Mouse (Mus musculus) neural tube, embryonic 11.5 days (tissue): Measurements from ENCODE around the gene Il9r. TPM values are rescaled to one million over a fixed set of nuclear protein-coding genes. Genes with fewer than 3 reads are reported as not detected.
A peak's percentile ranks its signal among the peaks of the same experiment; 100 is the strongest.

ENCODE experiments used
- ATAC-seq: fragments of 200-750 bp; cut with Nextera tagmentation; 2 replicates; pipeline ENCODE4 v1.8.0; 2017; ENCODE audit warnings: moderate number of reproducible peaks, mild to moderate bottlenecking, moderate TSS enrichment, moderate library complexity; ENCODE audit not compliant: insufficient read depth, low FRiP score, low TSS enrichment
- DNase-seq: peaks from one replicate; pipeline ENCODE4 v3.0.0-alpha.2; 2015; ENCODE audit warnings: low spot score
- H3K27ac ChIP-seq: fragments of 300-500 bp; sonication (generic); 2 replicates; pipeline ENCODE4 v1.5.1; 2014; ENCODE audit warnings: low read depth, mild to moderate bottlenecking, low read length
- H3K27me3 ChIP-seq: fragments of 300-500 bp; sonication (generic); 2 replicates; pipeline ENCODE4 v1.6.1; 2014; ENCODE audit warnings: mild to moderate bottlenecking, low read length, mixed read lengths; ENCODE audit not compliant: control insufficient read depth, insufficient read depth
- H3K36me3 ChIP-seq: fragments of 300-500 bp; sonication (generic); 2 replicates; pipeline ENCODE4 v1.6.1; 2014; ENCODE audit warnings: mild to moderate bottlenecking, low read length, moderate library complexity, mixed read lengths; ENCODE audit not compliant: control insufficient read depth, insufficient read depth
- H3K4me1 ChIP-seq: fragments of 300-500 bp; sonication (generic); 2 replicates; pipeline ENCODE4 v1.6.1; 2014; ENCODE audit warnings: low read length, mixed read lengths; ENCODE audit not compliant: control insufficient read depth, insufficient read depth
- H3K4me2 ChIP-seq: fragments of 300-500 bp; sonication (generic); 2 replicates; pipeline ENCODE4 v1.6.1; 2014; ENCODE audit warnings: low read depth, mild to moderate bottlenecking, moderate library complexity
- H3K4me3 ChIP-seq: fragments of 300-500 bp; sonication (generic); 2 replicates; pipeline ENCODE4 v1.5.1; 2014; ENCODE audit warnings: low read depth, low read length
- H3K9ac ChIP-seq: fragments of 300-500 bp; sonication (generic); 2 replicates; pipeline ENCODE4 v1.6.1; 2014; ENCODE audit warnings: mild to moderate bottlenecking, low read length
- H3K9me3 ChIP-seq: fragments of 300-500 bp; sonication (generic); 2 replicates; pipeline ENCODE4 v1.6.1; 2016; ENCODE audit warnings: low read length; ENCODE audit not compliant: control insufficient read depth
- WGBS: fragments of 180-500 bp; shearing (Covaris S2); extraction: QIAGEN DNeasy Blood & Tissue Kit; methylation state at CpG from one replicate; pipeline ENCODE4 v1.1.7; 2014; 5-methylcytosine and 5-hydroxymethylcytosine counted together
- polyA plus RNA-seq: library from polyadenylated mRNA; unstranded; fragments of >200 nt; fragmentation: Nextera tagmentation; extraction: Ambion mirVana; gene quantifications from 2 replicates; pipeline ENCODE4 v1.2.1, GENCODE M21; 2014

Il9r gene
- polyA plus RNA-seq, 1 experiment from 2014 or later, result 0.07 TPM

DNA sequence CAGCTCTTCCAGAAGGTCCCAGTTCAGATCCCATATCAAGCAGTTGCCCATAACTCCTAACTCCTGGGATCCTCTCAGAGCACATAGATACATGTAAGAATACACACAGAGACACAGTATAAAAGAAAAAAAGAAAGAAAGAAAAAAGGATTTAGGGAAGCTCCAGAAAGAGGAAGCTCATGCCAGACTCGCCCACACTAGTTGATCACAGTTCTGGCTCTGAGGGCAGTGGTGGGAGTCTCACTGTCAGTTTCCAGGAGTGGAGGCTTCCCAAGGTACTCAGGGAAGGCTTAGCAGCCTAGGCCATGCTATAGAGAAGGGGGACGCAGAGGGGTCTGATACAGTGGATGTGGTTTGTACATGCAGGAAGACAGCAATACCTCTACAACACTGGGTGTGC is 31.0 kb upstream of the Il9r start:
- Histone ChIP-seq H3K4me1 (peaks cover 7% of the 10 kb centered on the region), H3K27ac (no peak overlapping the region), H3K9ac (no peak overlapping the region), H3K4me3 (no peak overlapping the region), H3K9me3 (no peaks in the 10 kb centered on the region), H3K27me3 (no peaks in the 10 kb centered on the region), H3K4me2 (no peak overlapping the region), H3K36me3 (peaks cover 6% of the 10 kb centered on the region)
- DNase-seq (no peak), ATAC-seq (no peak)
- WGBS, result 96% methylated on average over 2 of the region's 2 CpGs

DNA sequence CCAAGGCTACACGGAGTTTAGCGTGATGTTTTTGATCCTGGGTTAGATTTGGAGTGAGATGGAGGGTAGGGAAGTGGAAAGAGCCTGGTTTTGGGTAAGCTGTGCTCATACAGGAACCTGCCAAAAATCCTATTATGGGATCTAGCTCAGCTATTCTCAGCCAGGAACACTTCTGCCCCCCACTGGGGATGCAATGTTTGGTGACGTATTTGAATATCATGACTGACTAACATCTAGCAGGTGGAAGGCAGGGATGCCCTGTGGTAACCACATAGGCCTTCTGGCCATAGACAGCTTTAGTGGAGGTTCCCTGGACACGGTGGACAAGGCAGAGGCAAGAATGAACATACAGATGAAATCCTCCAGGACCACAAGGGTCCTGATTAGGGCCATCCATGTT is 30.1 kb upstream of the Il9r start:
- ATAC-seq (no peak), DNase-seq (no peak)
- Histone ChIP-seq H3K9ac (no peak overlapping the region), H3K4me1 (peaks cover 7% of the 10 kb centered on the region), H3K36me3 (peaks cover 6% of the 10 kb centered on the region), H3K27me3 (no peaks in the 10 kb centered on the region), H3K27ac (no peak overlapping the region), H3K9me3 (no peaks in the 10 kb centered on the region), H3K4me3 (no peak overlapping the region), H3K4me2 (no peak overlapping the region)
- WGBS, result 83% methylated on average over 4 of the region's 4 CpGs

DNA sequence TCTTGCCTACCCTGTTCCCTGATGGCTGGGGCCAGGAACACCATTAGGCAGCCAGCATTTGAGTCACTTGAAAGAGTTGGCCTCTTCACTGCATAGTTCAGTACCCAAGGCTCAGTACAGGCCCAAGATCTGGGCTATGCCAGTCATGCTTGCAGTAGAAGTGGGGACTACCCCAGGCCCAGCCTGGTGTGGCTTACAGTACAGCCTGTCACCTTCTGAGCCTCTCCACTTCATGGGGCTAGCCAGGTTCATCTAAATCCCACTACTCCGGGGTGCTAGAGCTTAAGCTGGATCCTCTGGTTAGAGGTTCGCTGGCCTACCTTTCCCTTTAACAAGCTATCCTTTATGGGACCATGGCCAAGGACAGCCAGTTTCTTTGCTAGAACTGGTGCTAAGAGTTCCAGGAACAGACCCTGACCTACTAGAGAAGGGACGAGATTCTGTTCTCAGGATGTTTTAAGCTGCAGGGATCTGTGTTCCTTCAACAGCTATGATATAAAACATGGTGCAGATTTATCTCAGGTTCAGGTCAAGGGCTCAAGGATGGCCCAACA is 28.3 kb upstream of the Il9r start:
- DNase-seq, result no peak
- Histone ChIP-seq H3K4me3 (no peak overlapping the region), H3K27ac (no peak overlapping the region), H3K4me2 (no peak overlapping the region), H3K36me3 (peaks cover 6% of the 10 kb centered on the region), H3K4me1 (peaks cover 10% of the 10 kb centered on the region), H3K27me3 (peaks cover 4% of the 10 kb centered on the region; the same call in 1 of the 2 replicates), H3K9ac (no peak overlapping the region), H3K9me3 (no peaks in the 10 kb centered on the region)
- 91% methylated on average over 3 of the region's 3 CpGs for WGBS
- ATAC-seq, result no peak

DNA sequence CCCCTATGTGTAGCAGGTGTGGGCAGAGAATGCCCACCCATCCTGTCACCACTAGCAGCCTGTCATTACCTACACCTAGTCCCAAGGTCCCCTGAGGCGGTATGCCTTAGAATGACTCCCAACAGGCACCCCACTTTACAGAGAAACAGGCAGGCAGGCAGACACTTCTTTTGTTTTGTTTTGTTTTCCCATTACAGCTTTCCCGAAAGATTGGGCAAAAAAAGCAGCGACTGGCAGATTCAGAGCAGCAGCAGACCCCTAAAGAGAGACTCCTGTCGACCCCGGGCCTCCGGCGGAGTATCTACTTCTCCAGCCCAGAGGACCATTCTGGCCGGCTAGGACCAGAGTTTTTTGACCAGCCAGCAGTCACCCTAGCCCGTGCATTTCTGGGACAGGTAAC is 27.5 kb upstream of the Il9r start:
- H3K27me3 ChIP-seq, result peaks cover 4% of the 10 kb centered on the region; the same call in 1 of the 2 replicates
- no peaks in the 10 kb centered on the region for H3K9me3 ChIP-seq
- H3K36me3 ChIP-seq, result peaks cover 6% of the 10 kb centered on the region
- no peak overlapping the region for H3K4me2 ChIP-seq
- no peak overlapping the region for H3K27ac ChIP-seq
- 95% methylated on average over 9 of the region's 9 CpGs for WGBS
- no peak overlapping the region for H3K4me3 ChIP-seq
- DNase-seq (no peak), ATAC-seq (no peak)
- no peak overlapping the region for H3K9ac ChIP-seq
- H3K4me1 ChIP-seq, result peaks cover 13% of the 10 kb centered on the region

DNA sequence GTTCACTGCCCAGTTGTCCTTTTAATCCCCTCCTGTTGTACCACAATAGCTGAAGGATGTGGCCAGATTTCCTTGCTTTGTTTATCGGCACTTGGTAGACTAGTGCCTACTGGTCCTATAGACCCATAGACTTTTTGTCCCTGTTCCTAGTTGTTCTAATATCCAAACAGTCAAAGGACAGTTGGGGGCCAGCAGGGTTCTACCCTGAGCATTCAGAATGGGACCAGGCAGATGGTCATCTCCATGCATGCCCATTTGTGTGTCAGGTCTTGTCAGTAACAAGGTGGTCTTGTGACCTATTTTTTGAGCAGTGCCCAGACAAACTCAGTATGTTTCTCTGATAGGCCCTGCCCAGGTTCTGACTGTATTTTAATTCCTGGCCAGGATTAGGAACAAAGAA is 27.0 kb upstream of the Il9r start:
- peak overlapping the region; percentile 79 for H3K4me2 ChIP-seq
- peaks cover 6% of the 10 kb centered on the region for H3K36me3 ChIP-seq
- WGBS, result 59% methylated on average over 1 of the region's 1 CpGs
- H3K4me1 ChIP-seq, result peaks cover 18% of the 10 kb centered on the region
- H3K4me3 ChIP-seq, result peak overlapping the region; percentile 67
- H3K27ac ChIP-seq, result no peak overlapping the region
- H3K9me3 ChIP-seq, result no peaks in the 10 kb centered on the region
- DNase-seq (no peak), ATAC-seq (no peak)
- peaks cover 6% of the 10 kb centered on the region; the same call in 1 of the 2 replicates for H3K27me3 ChIP-seq
- peak overlapping the region; percentile 81 for H3K9ac ChIP-seq

DNA sequence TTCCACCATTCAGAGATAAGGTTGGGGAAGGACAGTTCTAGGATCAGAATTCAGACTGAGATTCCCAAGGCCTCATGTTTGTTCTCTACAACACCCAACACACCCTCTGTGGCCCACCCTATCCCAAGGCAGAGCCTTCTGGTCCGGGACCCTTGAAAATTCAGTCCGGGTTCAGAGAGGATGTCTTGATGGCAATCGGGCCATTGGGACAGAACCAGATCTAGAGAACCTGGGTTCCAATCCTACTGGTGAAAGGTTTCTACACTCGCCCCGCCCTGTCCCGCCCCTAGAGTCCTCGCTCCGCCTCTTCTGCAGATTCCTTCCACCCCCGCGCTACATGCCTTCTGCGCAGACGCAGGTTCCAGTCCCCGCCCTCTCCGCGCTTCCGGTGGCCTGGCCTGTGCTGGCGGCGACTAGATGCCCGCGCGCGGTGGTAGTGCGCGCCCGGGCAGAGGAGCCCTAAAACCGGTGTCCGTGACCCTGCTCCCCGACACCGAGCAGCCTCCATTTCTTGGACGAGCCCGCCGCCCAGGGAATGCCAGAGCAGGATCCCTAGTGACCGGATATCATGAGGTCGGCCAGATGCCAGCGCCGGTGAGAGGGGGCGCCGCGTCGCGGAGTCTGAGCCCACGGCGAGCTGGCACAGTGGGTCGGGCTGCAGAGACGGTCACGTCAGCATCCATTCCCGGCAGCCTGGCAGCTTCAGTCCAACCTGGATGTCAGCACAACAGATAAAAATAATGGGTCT is 26.2 kb upstream of the Il9r start, which contains the start of gene Mpg:
Gene Mpg (plus strand): TSS at position 382 of the 748 bp plus-strand sequence.
- H3K4me2 ChIP-seq, result peak within 1 kb of the TSS; percentile 79
- H3K4me1 ChIP-seq, result peaks cover 21% of the 10 kb centered on the region
- peak; percentile 88 for DNase-seq
- peak; percentile 84 for ATAC-seq
- H3K27ac ChIP-seq, result peak within 1 kb of the TSS; percentile 11
- H3K4me3 ChIP-seq, result peak within 1 kb of the TSS; percentile 67
- H3K9me3 ChIP-seq, result no peaks in the 10 kb centered on the region
- H3K27me3 ChIP-seq, result peaks cover 6% of the 10 kb centered on the region; the same call in 1 of the 2 replicates
- H3K36me3 ChIP-seq, result peaks cover 2% of the 10 kb centered on the region; the same call in 1 of the 2 replicates
- WGBS, result 4% methylated on average over 47 of the region's 47 CpGs
- peak within 1 kb of the TSS; percentile 81 for H3K9ac ChIP-seq

DNA sequence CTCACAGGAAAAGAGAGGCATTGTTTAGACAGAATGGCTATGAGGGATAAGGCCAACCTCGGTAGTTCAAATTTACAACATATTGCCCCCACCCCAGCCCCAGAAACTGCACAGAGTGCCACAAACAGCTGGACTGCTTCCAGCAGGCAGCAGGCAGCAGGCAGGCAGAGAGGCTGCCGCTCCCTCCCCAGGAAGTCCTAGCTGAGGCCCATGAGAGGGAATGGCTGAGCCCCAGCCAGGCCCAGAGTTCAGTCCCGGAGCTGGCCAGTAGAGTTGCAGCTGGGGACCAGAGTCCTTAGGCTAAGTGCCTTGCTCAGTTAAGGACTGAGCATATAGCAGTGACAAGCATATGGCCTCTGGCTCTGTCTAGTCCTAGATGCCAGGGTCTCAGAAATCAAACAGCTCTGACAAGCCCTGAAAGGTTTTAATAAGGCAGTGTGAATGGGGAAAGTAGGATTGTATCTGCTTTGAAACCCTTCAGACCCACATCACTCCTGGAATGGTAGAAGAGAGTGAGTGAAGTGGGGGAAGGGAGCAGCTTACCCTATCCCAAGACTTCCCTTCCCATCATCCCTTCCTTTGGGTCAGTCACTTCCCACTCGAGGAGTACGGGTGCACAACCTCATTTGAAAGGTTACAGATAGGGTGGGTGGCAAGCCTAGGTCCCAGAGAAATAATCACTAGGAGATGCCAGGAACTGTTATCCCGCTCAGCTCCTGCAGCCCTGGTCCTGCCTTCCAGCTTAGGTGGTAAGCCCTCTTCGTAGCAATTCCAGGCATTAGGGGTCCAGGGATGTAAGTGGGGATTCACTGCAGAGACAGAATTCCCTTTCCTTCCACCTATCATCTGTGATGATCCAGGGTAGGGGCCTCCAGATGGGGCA is 25.4 kb upstream of the Il9r start:
- 60% methylated on average over 7 of the region's 7 CpGs for WGBS
- Histone ChIP-seq H3K27ac (peak overlapping the region; percentile 11), H3K27me3 (peaks cover 6% of the 10 kb centered on the region; the same call in 1 of the 2 replicates), H3K4me1 (peaks cover 21% of the 10 kb centered on the region), H3K9ac (no peak overlapping the region), H3K4me3 (peak overlapping the region; percentile 67; the same call in 1 of the 2 replicates), H3K36me3 (peaks cover 2% of the 10 kb centered on the region; the same call in 1 of the 2 replicates), H3K9me3 (no peaks in the 10 kb centered on the region), H3K4me2 (no peak overlapping the region; the same call in 1 of the 2 replicates)
- DNase-seq (no peak), ATAC-seq (no peak)

DNA sequence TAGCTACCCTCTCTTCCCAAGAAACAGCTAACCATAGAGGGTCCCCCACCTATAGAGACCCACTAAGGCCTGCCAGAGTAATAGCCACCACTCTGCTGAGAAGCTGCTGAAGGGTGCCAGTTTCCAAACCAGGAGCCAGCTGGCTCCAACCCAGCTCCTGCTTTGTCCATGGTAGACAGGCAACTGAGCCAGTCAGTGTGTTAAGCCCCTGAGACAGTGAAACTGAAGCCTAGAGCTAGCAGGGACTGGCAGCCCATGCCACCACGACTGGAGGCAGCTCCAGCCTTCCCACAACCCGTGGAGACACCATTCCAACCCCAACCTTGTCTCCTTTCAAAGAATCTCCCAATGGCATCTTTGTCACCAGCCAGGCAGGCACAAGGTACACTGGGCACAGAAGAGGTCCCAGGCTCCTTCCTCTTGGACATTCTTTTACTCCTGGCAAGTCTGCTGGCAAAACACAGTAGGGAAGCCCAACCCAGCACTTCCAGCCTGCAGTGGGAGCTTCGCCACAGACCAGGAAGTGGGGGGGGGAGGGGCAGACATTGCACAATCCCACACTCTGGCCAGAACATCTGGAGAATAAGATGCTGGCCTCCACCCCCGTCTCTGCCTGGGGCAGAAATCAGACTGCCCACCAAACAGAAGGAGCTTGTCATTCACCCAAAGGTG is 24.5 kb upstream of the Il9r start:
- H3K9me3 ChIP-seq, result no peaks in the 10 kb centered on the region
- H3K4me3 ChIP-seq, result no peak overlapping the region
- no peak for ATAC-seq
- no peak overlapping the region for H3K9ac ChIP-seq
- peak; percentile 38 for DNase-seq
- H3K4me2 ChIP-seq, result no peak overlapping the region
- peaks cover 21% of the 10 kb centered on the region for H3K4me1 ChIP-seq
- H3K27me3 ChIP-seq, result peaks cover 6% of the 10 kb centered on the region; the same call in 1 of the 2 replicates
- H3K36me3 ChIP-seq, result no peaks in the 10 kb centered on the region; the same call in 1 of the 2 replicates
- peak overlapping the region; percentile 11; the same call in 1 of the 2 replicates for H3K27ac ChIP-seq
- 35% methylated on average over 4 of the region's 4 CpGs for WGBS
